Mouse (Mus musculus) stomach, embryonic 15.5 days (tissue): Measurements from ENCODE around the gene Trp53tg5. TPM values are rescaled to one million over a fixed set of nuclear protein-coding genes. Genes with fewer than 3 reads are reported as not detected.
A peak's percentile ranks its signal among the peaks of the same experiment; 100 is the strongest.

ENCODE experiments used
- ATAC-seq: fragments of 200-750 bp; cut with Nextera tagmentation; 2 replicates; pipeline ENCODE4 v1.8.0; 2017; ENCODE audit warnings: low read depth, moderate number of reproducible peaks, moderate TSS enrichment; ENCODE audit not compliant: insufficient read depth, low FRiP score
- H3K27ac ChIP-seq: fragments of 300-500 bp; sonication (generic); 2 replicates; pipeline ENCODE4 v1.5.1; 2015; ENCODE audit warnings: mild to moderate bottlenecking, inconsistent platforms
- H3K27me3 ChIP-seq: fragments of 300-500 bp; sonication (generic); replicated peaks from 2 replicates; pipeline ENCODE4 v1.6.1; 2015; ENCODE audit warnings: inconsistent platforms
- H3K36me3 ChIP-seq: fragments of 300-500 bp; sonication (generic); 2 replicates; pipeline ENCODE4 v1.6.1; 2015; ENCODE audit warnings: inconsistent platforms
- H3K4me1 ChIP-seq: fragments of 300-500 bp; sonication (generic); 2 replicates; pipeline ENCODE4 v1.6.1; 2015; ENCODE audit warnings: inconsistent platforms
- H3K4me2 ChIP-seq: fragments of 300-500 bp; sonication (generic); 2 replicates; pipeline ENCODE4 v1.6.1; 2015; ENCODE audit warnings: mild to moderate bottlenecking, inconsistent platforms
- H3K4me3 ChIP-seq: fragments of 300-500 bp; sonication (generic); replicated peaks from 2 replicates; pipeline ENCODE4 v1.5.1; 2015; ENCODE audit warnings: inconsistent platforms
- H3K9ac ChIP-seq: fragments of 300-500 bp; sonication (generic); 2 replicates; pipeline ENCODE4 v1.6.1; 2015; ENCODE audit warnings: inconsistent platforms
- H3K9me3 ChIP-seq: fragments of 300-500 bp; sonication (generic); 2 replicates; pipeline ENCODE4 v1.6.1; 2016; ENCODE audit warnings: inconsistent platforms
- WGBS: fragments of 180-500 bp; shearing (Covaris S2); methylation state at CpG from one replicate; pipeline ENCODE4 v1.1.7; 2015; 5-methylcytosine and 5-hydroxymethylcytosine counted together
- polyA plus RNA-seq: library from polyadenylated mRNA; unstranded; fragments of >200 nt; fragmentation: Nextera tagmentation; extraction: Ambion mirVana; gene quantifications from 2 replicates; pipeline ENCODE4 v1.2.1, GENCODE M21; 2015

The Trp53tg5 gene
- polyA plus RNA-seq, 1 experiment from 2014 or later: 0.14 TPM

GRCm38 (mm10) chr2:164426121-164426520 lies 47.4 kb downstream of the Trp53tg5 start:
- H3K9me3 ChIP-seq: no peaks in the 10 kb centered on the region
- peaks cover 25% of the 10 kb centered on the region for H3K36me3 ChIP-seq
- no peaks in the 10 kb centered on the region for H3K27me3 ChIP-seq
- no peak overlapping the region for H3K9ac ChIP-seq
- H3K4me1 ChIP-seq: peaks cover 2% of the 10 kb centered on the region; the same call in 1 of the 2 replicates
- ATAC-seq: peak; percentile 29; the same call in 1 of the 2 replicates
- H3K4me3 ChIP-seq: no peak overlapping the region
- H3K4me2 ChIP-seq: no peak overlapping the region
- H3K27ac ChIP-seq: no peak overlapping the region
- WGBS: 31% methylated on average over 12 of the region's 12 CpGs

GRCm38 (mm10) chr2:164425401-164425800 lies 48.1 kb downstream of the Trp53tg5 start:
- no peaks in the 10 kb centered on the region for H3K9me3 ChIP-seq
- no peaks in the 10 kb centered on the region for H3K4me1 ChIP-seq
- 82% methylated on average over 5 of the region's 5 CpGs for WGBS
- no peak overlapping the region for H3K9ac ChIP-seq
- H3K27ac ChIP-seq: no peak overlapping the region
- no peak overlapping the region for H3K4me2 ChIP-seq
- H3K4me3 ChIP-seq: no peak overlapping the region
- H3K27me3 ChIP-seq: no peaks in the 10 kb centered on the region
- ATAC-seq: no peak
- H3K36me3 ChIP-seq: peaks cover 25% of the 10 kb centered on the region

GRCm38 (mm10) chr2:164424406-164424805 lies 49.1 kb downstream of the Trp53tg5 start:
- no peaks in the 10 kb centered on the region for H3K27me3 ChIP-seq
- WGBS: 90% methylated on average over 8 of the region's 8 CpGs
- H3K36me3 ChIP-seq: peaks cover 24% of the 10 kb centered on the region
- H3K27ac ChIP-seq: no peak overlapping the region
- H3K4me3 ChIP-seq: no peak overlapping the region
- H3K4me2 ChIP-seq: no peak overlapping the region
- ATAC-seq: no peak
- H3K4me1 ChIP-seq: no peaks in the 10 kb centered on the region
- H3K9ac ChIP-seq: no peak overlapping the region
- no peaks in the 10 kb centered on the region for H3K9me3 ChIP-seq

- H3K9ac ChIP-seq: no peak overlapping the region
- no peaks in the 10 kb centered on the region for H3K9me3 ChIP-seq
- no peak for ATAC-seq
- 89% methylated on average over 11 of the region's 11 CpGs for WGBS
- no peaks in the 10 kb centered on the region for H3K27me3 ChIP-seq
- H3K4me1 ChIP-seq: no peaks in the 10 kb centered on the region; the same call in 1 of the 2 replicates
- no peak overlapping the region for H3K4me3 ChIP-seq
- H3K4me2 ChIP-seq: no peak overlapping the region
- peaks cover 14% of the 10 kb centered on the region for H3K36me3 ChIP-seq
- no peak overlapping the region for H3K27ac ChIP-seq
These were observed 50.1 kb downstream of the Trp53tg5 start for GRCm38 (mm10) chr2:164423464-164423863.

GRCm38 (mm10) chr2:164422675-164423393 lies 50.7 kb downstream of the Trp53tg5 start:
- WGBS: 83% methylated on average over 15 of the region's 15 CpGs
- Histone ChIP-seq H3K9me3 (no peaks in the 10 kb centered on the region), H3K4me1 (no peaks in the 10 kb centered on the region; the same call in 1 of the 2 replicates), H3K9ac (no peak overlapping the region), H3K36me3 (peaks cover 11% of the 10 kb centered on the region), H3K4me3 (no peak overlapping the region), H3K27me3 (no peaks in the 10 kb centered on the region), H3K27ac (no peak overlapping the region), H3K4me2 (no peak overlapping the region)
- ATAC-seq: no peak

- Histone ChIP-seq H3K4me3 (no peak overlapping the region), H3K9me3 (no peaks in the 10 kb centered on the region), H3K4me1 (no peaks in the 10 kb centered on the region; the same call in 1 of the 2 replicates), H3K36me3 (peaks cover 5% of the 10 kb centered on the region), H3K27me3 (no peaks in the 10 kb centered on the region), H3K9ac (no peak overlapping the region), H3K27ac (peak overlapping the region; percentile 55), H3K4me2 (no peak overlapping the region)
- WGBS: 81% methylated on average over 8 of the region's 8 CpGs
- ATAC-seq: no peak
These were observed 51.5 kb downstream of the Trp53tg5 start for GRCm38 (mm10) chr2:164421979-164422378.

- no peak overlapping the region for H3K4me2 ChIP-seq
- no peaks in the 10 kb centered on the region; the same call in 1 of the 2 replicates for H3K4me1 ChIP-seq
- WGBS: 78% methylated on average over 7 of the region's 7 CpGs
- no peaks in the 10 kb centered on the region for H3K27me3 ChIP-seq
- no peak overlapping the region for H3K4me3 ChIP-seq
- peaks cover 5% of the 10 kb centered on the region for H3K36me3 ChIP-seq
- no peak overlapping the region for H3K27ac ChIP-seq
- no peak overlapping the region for H3K9ac ChIP-seq
- H3K9me3 ChIP-seq: no peaks in the 10 kb centered on the region
- ATAC-seq: no peak
These were observed 52.2 kb downstream of the Trp53tg5 start for GRCm38 (mm10) chr2:164421306-164421705.

Other genes with a start within 250 kb of the Trp53tg5 start
- gene Svs2, start 235.3 kb downstream of the Trp53tg5 start, polyA plus RNA-seq: not detected in 2 replicates
- gene Svs3b, start 217.1 kb downstream of the Trp53tg5 start, polyA plus RNA-seq: not detected in 2 replicates
- gene Svs4, start 195.3 kb downstream of the Trp53tg5 start, polyA plus RNA-seq: not detected in 2 replicates
- not detected in 2 replicates for gene Svs3a, start 184.5 kb downstream of the Trp53tg5 start, polyA plus RNA-seq
- gene Svs6, start 157.0 kb downstream of the Trp53tg5 start, polyA plus RNA-seq: not detected in 2 replicates
- not detected in 2 replicates for gene Svs5, start 141.0 kb downstream of the Trp53tg5 start, polyA plus RNA-seq
- gene Slpi, start 84.6 kb downstream of the Trp53tg5 start, polyA plus RNA-seq: 5.2 and 12.0 TPM in 2 replicates
- gene Rbpjl, start 70.6 kb downstream of the Trp53tg5 start, polyA plus RNA-seq: 49.2 and 72.3 TPM in 2 replicates
- gene Matn4, start 68.6 kb downstream of the Trp53tg5 start, polyA plus RNA-seq: 12.4 and 14.7 TPM in 2 replicates
- 132 and 135 TPM in 2 replicates for gene Sdc4, start 29.8 kb downstream of the Trp53tg5 start, polyA plus RNA-seq
- 60.6 and 61.8 TPM in 2 replicates for gene Sys1, start 16.8 kb downstream of the Trp53tg5 start, polyA plus RNA-seq
- 17.9 and 18.1 TPM in 2 replicates for gene Gm20458, start 12.8 kb downstream of the Trp53tg5 start, polyA plus RNA-seq
- gene Dbndd2, start 12.4 kb upstream of the Trp53tg5 start, polyA plus RNA-seq: 6.5 and 10.4 TPM in 2 replicates
- 67.0 and 67.5 TPM in 2 replicates for gene Pigt, start 23.8 kb upstream of the Trp53tg5 start, polyA plus RNA-seq
- 162 and 175 TPM in 2 replicates for gene Wfdc2, start 88.7 kb upstream of the Trp53tg5 start, polyA plus RNA-seq
- not detected in 2 replicates for gene Spint3, start 99.7 kb upstream of the Trp53tg5 start, polyA plus RNA-seq
- 1.0 and 1.5 TPM in 2 replicates for gene Wfdc6a, start 111.7 kb upstream of the Trp53tg5 start, polyA plus RNA-seq
- gene Eppin, start 119.9 kb upstream of the Trp53tg5 start, polyA plus RNA-seq: not detected in 2 replicates
- gene Wfdc6b, start 139.8 kb upstream of the Trp53tg5 start, polyA plus RNA-seq: not detected in 2 replicates
- gene Wfdc8, start 139.9 kb upstream of the Trp53tg5 start, polyA plus RNA-seq: not detected in 2 replicates
- not detected in 2 replicates for gene Wfdc16, start 165.1 kb upstream of the Trp53tg5 start, polyA plus RNA-seq
- 0.44 and 0.99 TPM in 2 replicates for gene Wfdc10, start 182.3 kb upstream of the Trp53tg5 start, polyA plus RNA-seq
- not detected in 2 replicates for gene Wfdc9, start 182.9 kb upstream of the Trp53tg5 start, polyA plus RNA-seq
- not detected in 2 replicates for gene Wfdc11, start 200.4 kb upstream of the Trp53tg5 start, polyA plus RNA-seq
- gene Wfdc13, start 211.4 kb upstream of the Trp53tg5 start, polyA plus RNA-seq: 1.9 and 3.7 TPM in 2 replicates
- gene Spint4, start 224.8 kb upstream of the Trp53tg5 start, polyA plus RNA-seq: not detected in 2 replicates
- not detected in 2 replicates for gene Spint5, start 241.6 kb upstream of the Trp53tg5 start, polyA plus RNA-seq